Comparison of ENCODE assay signal across 8 mouse cellular contexts in genomic region chr14:40894576-40895247, GRCm38 (mm10). TPM values are rescaled to one million over a fixed set of nuclear protein-coding genes. Genes with fewer than 3 reads are reported as not detected.
DNase-seq lines count a peak whose midpoint lies in the region; ATAC-seq and TF ChIP-seq lines count a peak whose summit lies in the region.

No protein-coding gene starts in this region.

- 16% methylated on average over 23 of the region's 23 CpGs for WGBS in bone marrow, adult 2 months
- 7% methylated on average over 22 of the region's 23 CpGs for WGBS in embryonic facial prominence, embryonic 14.5 days
- WGBS in limb, embryonic 14.5 days = 11% methylated on average over 23 of the region's 23 CpGs
- WGBS in midbrain, postnatal 0 days = 12% methylated on average over 23 of the region's 23 CpGs

- peak; percentile 81 for DNase-seq in B cell, adult 2 months
- peak; percentile 89 for DNase-seq in embryonic facial prominence, embryonic 14.5 days (ENCODE audit: low spot score)
- peak; percentile 63 to 65 for DNase-seq in heart, adult 9 months (ENCODE audit: low spot score in 2 of 2)
- peak; percentile 84 for DNase-seq in kidney, adult 9 months
- DNase-seq in limb, embryonic 14.5 days (ENCODE audit: low spot score) = peak; percentile 65
- peak; percentile 84 for DNase-seq in midbrain, postnatal 0 days (ENCODE audit: low spot score)
- peak; percentile 49 to 79 for DNase-seq in spleen, postnatal 10 days (ENCODE audit: low spot score in 2 of 2)

- H3K4me1 ChIP-seq in bone marrow, adult 2 months (ENCODE audit: control insufficient read depth, insufficient read depth, low read length) = no peaks in the 10 kb centered on the region
- peaks cover 3% of the 10 kb centered on the region; the same call in 1 of the 2 replicates for H3K4me1 ChIP-seq in embryonic facial prominence, embryonic 14.5 days (ENCODE audit: control insufficient read depth, insufficient read depth, low read length)
- peaks cover 13% of the 10 kb centered on the region for H3K4me1 ChIP-seq in limb, embryonic 14.5 days (ENCODE audit: control insufficient read depth, insufficient read depth, low read length)
- H3K4me1 ChIP-seq in midbrain, postnatal 0 days (ENCODE audit: insufficient read depth, low read length) = no peaks in the 10 kb centered on the region

- H3K27ac ChIP-seq in bone marrow, adult 2 months (ENCODE audit: control insufficient read depth, insufficient read depth, low read depth, low read length, poor library complexity) = no peak overlapping the region
- H3K27ac ChIP-seq in embryonic facial prominence, embryonic 14.5 days (replicated peaks; ENCODE audit: low read depth, low read length) = no peak overlapping the region
- H3K27ac ChIP-seq in limb, embryonic 14.5 days (replicated peaks; ENCODE audit: low read depth, low read length) = no peak overlapping the region
- H3K27ac ChIP-seq in midbrain, postnatal 0 days (ENCODE audit: low read depth, low read length) = no peak overlapping the region

- no peak overlapping the region for H3K4me3 ChIP-seq in bone marrow, adult 2 months (replicated peaks; ENCODE audit: control insufficient read depth, low read depth, low read length)
- peak overlapping the region; percentile 27 for H3K4me3 ChIP-seq in embryonic facial prominence, embryonic 14.5 days (ENCODE audit: low read depth, low read length)
- H3K4me3 ChIP-seq in limb, embryonic 14.5 days (replicated peaks; ENCODE audit: low read length) = peak overlapping the region; percentile 18
- H3K4me3 ChIP-seq in midbrain, postnatal 0 days (ENCODE audit: low read depth, low read length) = 0 out of 2 replicates have a peak overlapping the region, but pooled peaks have one; percentile 0

- H3K9ac ChIP-seq in embryonic facial prominence, embryonic 14.5 days (ENCODE audit: low read depth, low read length) = peak overlapping the region; percentile 49
- no peak overlapping the region for H3K9ac ChIP-seq in limb, embryonic 14.5 days (ENCODE audit: low read depth, low read length, severe bottlenecking)
- no peak overlapping the region for H3K9ac ChIP-seq in midbrain, postnatal 0 days (replicated peaks; ENCODE audit: low read length, poor library complexity, severe bottlenecking)

- TF ChIP-seq CTCF in bone marrow, adult 2 months (IDR thresholded peaks at IDR 0.05; ENCODE audit: control insufficient read depth, insufficient read depth, low read length) = peak; percentile 89
- TF ChIP-seq CTCF in midbrain, postnatal 0 days (IDR thresholded peaks at IDR 0.05) = peak; percentile 96

- no peaks in the 10 kb centered on the region for H3K27me3 ChIP-seq in embryonic facial prominence, embryonic 14.5 days (replicated peaks; ENCODE audit: control insufficient read depth, insufficient read depth, low read length)
- no peaks in the 10 kb centered on the region for H3K27me3 ChIP-seq in limb, embryonic 14.5 days (ENCODE audit: control insufficient read depth, insufficient read depth, low read length)
- no peaks in the 10 kb centered on the region for H3K27me3 ChIP-seq in midbrain, postnatal 0 days (ENCODE audit: insufficient read depth, low read length)

- H3K36me3 ChIP-seq in embryonic facial prominence, embryonic 14.5 days (ENCODE audit: control insufficient read depth, insufficient read depth, low read length) = no peaks in the 10 kb centered on the region
- no peaks in the 10 kb centered on the region for H3K36me3 ChIP-seq in limb, embryonic 14.5 days (ENCODE audit: control insufficient read depth, insufficient read depth, low read length)
- no peaks in the 10 kb centered on the region for H3K36me3 ChIP-seq in midbrain, postnatal 0 days (ENCODE audit: insufficient read depth, low read length)

- TF ChIP-seq POLR2A in bone marrow, adult 2 months (IDR thresholded peaks at IDR 0.05; ENCODE audit: borderline replicate concordance, control insufficient read depth, low read depth, low read length) = no peak
- no peak for TF ChIP-seq POLR2A in limb, embryonic 14.5 days (IDR thresholded peaks at IDR 0.05; ENCODE audit: borderline replicate concordance, extremely low read depth, insufficient read depth, insufficient read length)

- ATAC-seq in embryonic facial prominence, embryonic 14.5 days (ENCODE audit: low read depth) = peak; percentile 85
- ATAC-seq in limb, embryonic 14.5 days (ENCODE audit: low FRiP score, low read depth) = peak; percentile 85
- peak; percentile 84 for ATAC-seq in midbrain, postnatal 0 days (ENCODE audit: low FRiP score)

- H3K9me3 ChIP-seq in embryonic facial prominence, embryonic 14.5 days (ENCODE audit: control insufficient read depth, low read length) = no peaks in the 10 kb centered on the region
- H3K9me3 ChIP-seq in limb, embryonic 14.5 days (ENCODE audit: control insufficient read depth, low read length) = no peaks in the 10 kb centered on the region
- H3K9me3 ChIP-seq in midbrain, postnatal 0 days (ENCODE audit: low read length) = no peaks in the 10 kb centered on the region

- peak overlapping the region; percentile 61 for H3K4me2 ChIP-seq in embryonic facial prominence, embryonic 14.5 days (ENCODE audit: low read depth, low read length)
- H3K4me2 ChIP-seq in limb, embryonic 14.5 days (replicated peaks; ENCODE audit: low read depth, low read length, severe bottlenecking) = peak overlapping the region; percentile 49
- H3K4me2 ChIP-seq in midbrain, postnatal 0 days (ENCODE audit: low read depth, low read length, poor library complexity, severe bottlenecking) = peak overlapping the region; percentile 25

RNA-seq across cellular contexts. Expression of gene Sh2d4b, which starts 1.6 kb away (rescaled TPM):
- 3.5 and 6.5 TPM in 2 replicates for polyA plus RNA-seq in bone marrow, adult 2 months (2011; ENCODE audit: insufficient read depth, insufficient read length, low replicate concordance, missing spikeins)
- polyA plus RNA-seq in embryonic facial prominence, embryonic 14.5 days (2014; fragmentation: Nextera tagmentation; extraction: Ambion mirVana) = 1.8 and 1.9 TPM in 2 replicates
- polyA plus RNA-seq in limb, embryonic 14.5 days (2012; rRNA removed) = 0.92 and 1.2 TPM in 2 replicates
- 0.48 and 0.64 TPM in 2 replicates for polyA plus RNA-seq in limb, embryonic 14.5 days (2014; fragmentation: Nextera tagmentation; extraction: Ambion mirVana)
- 3.0 and 3.7 TPM in 2 replicates for total RNA-seq in midbrain, postnatal 0 days (2014; rRNA removed)
- polyA plus RNA-seq in midbrain, postnatal 0 days (2015; fragmentation: Nextera tagmentation; extraction: Ambion mirVana) = 0.44 and 0.74 TPM in 2 replicates
